Mouse (Mus musculus) hindbrain, postnatal 0 days (tissue): ENCODE results near the gene Slc25a26. TPM values are rescaled to one million over a fixed set of nuclear protein-coding genes. Genes with fewer than 3 reads are reported as not detected.

Experiments
- ATAC-seq: fragments of 200-750 bp; cut with Nextera tagmentation; 2 replicates; pipeline ENCODE4 v1.8.0; 2017; ENCODE audit warnings: mild to moderate bottlenecking, moderate TSS enrichment, moderate library complexity
- DNase-seq: peaks from one replicate; pipeline ENCODE4 v3.0.0-alpha.2; 2015; ENCODE audit warnings: low spot score
- H3K27ac ChIP-seq: fragments of 300-500 bp; sonication (generic); 2 replicates; pipeline ENCODE4 v1.5.1; 2014; ENCODE audit warnings: mild to moderate bottlenecking
- H3K27me3 ChIP-seq: fragments of 300-500 bp; sonication (generic); 2 replicates; pipeline ENCODE4 v1.6.1; 2014; ENCODE audit warnings: low read length, mixed read lengths; ENCODE audit not compliant: insufficient read depth
- H3K36me3 ChIP-seq: fragments of 300-500 bp; sonication (generic); 2 replicates; pipeline ENCODE4 v1.6.1; 2014; ENCODE audit warnings: low read length, mixed read lengths; ENCODE audit not compliant: insufficient read depth
- H3K4me1 ChIP-seq: fragments of 300-500 bp; sonication (generic); 2 replicates; pipeline ENCODE4 v1.6.1; 2014; ENCODE audit warnings: antibody characterized with exemption, low read length, mixed read lengths; ENCODE audit not compliant: insufficient read depth
- H3K4me2 ChIP-seq: fragments of 300-500 bp; sonication (generic); 2 replicates; pipeline ENCODE4 v1.6.1; 2014; ENCODE audit warnings: low read depth, mild to moderate bottlenecking, low read length, moderate library complexity, mixed read lengths
- H3K4me3 ChIP-seq: fragments of 300-500 bp; sonication (generic); 2 replicates; pipeline ENCODE4 v1.5.1; 2014; ENCODE audit warnings: low read length
- H3K9ac ChIP-seq: fragments of 300-500 bp; sonication (generic); replicated peaks from 2 replicates; pipeline ENCODE4 v1.6.1; 2014; ENCODE audit warnings: mild to moderate bottlenecking, low read length, moderate library complexity, mixed read lengths
- H3K9me3 ChIP-seq: fragments of 300-500 bp; sonication (generic); 2 replicates; pipeline ENCODE4 v1.6.1; 2016; ENCODE audit warnings: low read length, mixed read lengths
- CTCF ChIP-seq: IDR thresholded peaks from 2 replicates; pipeline ENCODE4 v1.5.1; 2016; ENCODE audit warnings: antibody characterized with exemption, control low read depth, low read depth
- WGBS: fragments of 180-500 bp; shearing (Covaris S2); extraction: QIAGEN DNeasy Blood & Tissue Kit; methylation state at CpG from one replicate; pipeline ENCODE4 v1.1.7; 2014; 5-methylcytosine and 5-hydroxymethylcytosine counted together
- polyA plus RNA-seq: library from polyadenylated mRNA; unstranded; fragments of >200 nt; fragmentation: Nextera tagmentation; extraction: Ambion mirVana; gene quantifications from 2 replicates; pipeline ENCODE4 v1.2.1, GENCODE M21; 2015
- total RNA-seq: library from RNA; depleted of rRNA; stranded (reverse); fragments of >200 nt; gene quantifications from 2 replicates; pipeline ENCODE4 v1.2.3, GENCODE M21; 2014

Gene Slc25a26
- total and polyA plus RNA-seq, 2 experiments from 2014 or later = 4.1 to 10.2 TPM

DNA sequence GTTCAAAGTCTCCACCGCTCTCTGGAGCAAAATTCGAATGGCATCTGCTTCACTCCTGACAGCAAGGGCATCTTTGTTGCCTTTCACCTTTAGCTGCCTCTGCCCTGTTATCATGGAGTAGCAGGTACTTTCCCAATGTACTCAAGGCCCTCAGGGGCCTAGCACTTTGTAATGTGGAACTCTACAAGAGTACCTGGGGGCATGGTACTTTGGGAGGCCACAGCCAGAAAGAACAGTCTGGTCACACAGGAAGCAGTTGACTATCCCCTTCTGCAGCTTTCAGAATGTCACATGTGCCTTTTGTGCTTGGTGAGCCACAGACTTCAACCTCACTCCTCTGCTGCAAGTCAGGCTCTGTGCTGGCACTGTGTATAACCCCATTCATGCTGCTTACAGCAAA is 65.6 kb downstream of the Slc25a26 start:
- H3K4me1 ChIP-seq = no peaks in the 10 kb centered on the region
- no peak overlapping the region for H3K9ac ChIP-seq
- no peaks in the 10 kb centered on the region for H3K9me3 ChIP-seq
- H3K36me3 ChIP-seq = no peaks in the 10 kb centered on the region
- H3K27ac ChIP-seq = no peak overlapping the region
- H3K27me3 ChIP-seq = no peaks in the 10 kb centered on the region
- 93% methylated on average over 2 of the region's 2 CpGs for WGBS
- ATAC-seq (no peak), DNase-seq (no peak)
- TF ChIP-seq CTCF = no peak
- H3K4me2 ChIP-seq = no peak overlapping the region
- no peak overlapping the region for H3K4me3 ChIP-seq

DNA sequence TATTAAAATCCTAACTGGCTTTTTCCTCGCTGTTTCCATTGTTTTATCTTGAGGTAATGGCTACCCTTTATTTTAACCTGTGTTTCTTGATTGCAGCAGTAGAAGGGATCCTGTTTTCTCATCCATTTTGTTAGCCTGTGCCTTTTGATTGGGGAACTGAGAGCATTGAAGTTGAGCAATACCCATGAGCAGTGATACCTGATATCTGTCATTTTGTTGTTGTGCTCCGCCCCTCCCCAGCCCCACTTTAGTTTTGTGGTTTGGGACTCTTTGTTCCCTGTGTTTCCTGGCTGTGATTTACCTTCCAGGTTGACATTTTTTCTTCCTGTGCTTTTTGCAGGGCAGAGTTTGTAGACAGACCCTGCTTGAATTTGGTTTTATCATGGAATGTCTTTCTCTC is 67.9 kb downstream of the Slc25a26 start:
- no peak for ATAC-seq

DNA sequence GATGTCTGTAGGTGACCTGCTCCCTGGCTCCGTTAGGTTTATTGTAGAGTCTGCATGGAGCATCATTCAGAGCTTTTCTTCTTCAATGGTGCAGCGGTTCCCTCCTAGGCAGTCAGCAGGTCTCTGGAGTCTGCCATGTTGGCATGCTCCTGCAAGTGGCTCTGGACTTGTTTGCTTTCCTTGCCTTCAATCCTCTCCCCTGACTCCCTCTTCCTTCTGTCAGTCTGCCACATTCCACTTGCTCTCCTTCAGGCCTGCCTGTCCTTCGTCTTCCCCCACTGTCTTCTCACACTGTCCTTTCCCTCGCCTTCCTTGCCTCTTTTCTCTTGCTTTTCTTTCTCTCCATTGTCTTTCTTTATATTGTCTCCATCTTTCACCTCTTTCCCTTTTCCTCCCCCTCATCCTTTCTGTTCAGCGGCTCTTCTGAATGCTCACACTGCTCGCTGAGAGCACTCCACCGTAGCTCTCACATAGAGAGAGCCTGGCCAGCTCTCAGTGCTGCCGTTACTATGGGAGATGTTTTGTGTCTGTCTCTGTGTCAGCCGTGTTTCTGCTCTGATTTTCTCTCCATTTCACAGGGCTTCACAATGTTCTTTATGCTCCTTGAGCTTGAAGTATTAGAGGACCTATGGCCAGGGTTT is 75.5 kb downstream of the Slc25a26 start:
- TF ChIP-seq CTCF = no peak
- Histone ChIP-seq H3K27ac (peak overlapping the region; percentile 63; the same call in 1 of the 2 replicates), H3K27me3 (no peaks in the 10 kb centered on the region), H3K4me2 (0 out of 2 replicates have a peak overlapping the region, but pooled peaks have one; percentile 14), H3K9ac (no peak overlapping the region), H3K4me1 (no peaks in the 10 kb centered on the region), H3K9me3 (no peaks in the 10 kb centered on the region), H3K4me3 (no peak overlapping the region), H3K36me3 (no peaks in the 10 kb centered on the region)
- WGBS = 21% methylated on average over 9 of the region's 9 CpGs
- DNase-seq (peak; percentile 60), ATAC-seq (peak; percentile 53; the same call in 1 of the 2 replicates)

More for the DNA sequence above, 67.9 kb downstream of the Slc25a26 start:
- 91% methylated on average over 2 of the region's 2 CpGs for WGBS
- no peaks in the 10 kb centered on the region for H3K4me1 ChIP-seq
- no peaks in the 10 kb centered on the region for H3K36me3 ChIP-seq
- DNase-seq = no peak
- no peaks in the 10 kb centered on the region for H3K27me3 ChIP-seq
- no peak overlapping the region for H3K4me2 ChIP-seq
- TF ChIP-seq CTCF = no peak
- no peak overlapping the region for H3K4me3 ChIP-seq
- no peak overlapping the region for H3K27ac ChIP-seq
- no peaks in the 10 kb centered on the region for H3K9me3 ChIP-seq
- no peak overlapping the region for H3K9ac ChIP-seq

DNA sequence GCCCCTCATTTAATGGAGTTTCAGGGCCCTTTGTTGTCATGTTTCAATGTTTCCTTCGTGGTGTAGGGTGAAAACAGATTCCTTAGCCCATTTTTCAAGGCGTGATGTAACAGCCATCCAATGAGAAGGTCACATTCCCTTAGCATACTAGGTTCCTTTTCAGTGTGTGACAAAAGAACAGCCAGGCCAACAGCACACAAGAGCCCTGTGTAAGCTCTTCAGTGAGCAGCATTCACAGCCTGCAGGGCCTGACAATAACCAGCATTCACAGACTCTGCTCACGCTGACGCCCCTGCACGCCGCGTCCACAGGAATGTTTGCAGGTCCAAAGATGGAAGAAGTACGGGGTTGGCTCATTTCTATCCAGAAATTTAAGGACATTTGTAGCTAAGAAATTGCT is 77.9 kb downstream of the Slc25a26 start:
- no peak for TF ChIP-seq CTCF
- no peaks in the 10 kb centered on the region for H3K4me1 ChIP-seq
- no peak overlapping the region for H3K27ac ChIP-seq
- DNase-seq = peak; percentile 49
- no peak overlapping the region for H3K4me2 ChIP-seq
- 26% methylated on average over 8 of the region's 8 CpGs for WGBS
- no peak overlapping the region for H3K9ac ChIP-seq
- H3K36me3 ChIP-seq = no peaks in the 10 kb centered on the region
- H3K4me3 ChIP-seq = no peak overlapping the region
- peak; percentile 88 for ATAC-seq
- no peaks in the 10 kb centered on the region for H3K9me3 ChIP-seq
- no peaks in the 10 kb centered on the region for H3K27me3 ChIP-seq

DNA sequence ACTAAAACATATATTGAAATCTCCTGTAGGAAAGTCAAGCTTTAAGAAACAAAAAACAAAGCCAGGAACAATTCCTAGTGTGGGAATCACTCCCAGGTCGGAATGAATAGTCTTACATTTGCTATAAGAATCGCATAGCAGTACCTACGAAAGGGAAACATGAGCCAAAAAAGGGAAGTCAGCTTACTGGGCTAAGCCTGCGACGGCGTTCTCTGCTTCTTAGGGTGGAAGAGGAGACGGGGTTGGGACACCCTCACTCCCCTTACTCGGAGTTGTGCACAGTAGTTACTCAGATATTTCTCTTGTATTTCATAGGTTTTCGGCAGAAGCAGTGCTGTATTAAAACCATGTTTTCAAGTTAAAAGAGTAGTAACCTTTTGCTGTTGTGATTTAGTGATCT is 81.9 kb downstream of the Slc25a26 start:
- no peaks in the 10 kb centered on the region for H3K36me3 ChIP-seq
- no peak overlapping the region for H3K9ac ChIP-seq
- 86% methylated on average over 9 of the region's 9 CpGs for WGBS
- TF ChIP-seq CTCF = no peak
- no peaks in the 10 kb centered on the region for H3K27me3 ChIP-seq
- H3K4me3 ChIP-seq = no peak overlapping the region
- H3K27ac ChIP-seq = no peak overlapping the region
- H3K4me2 ChIP-seq = no peak overlapping the region
- H3K9me3 ChIP-seq = no peaks in the 10 kb centered on the region
- no peak for DNase-seq
- H3K4me1 ChIP-seq = no peaks in the 10 kb centered on the region
- no peak for ATAC-seq

DNA sequence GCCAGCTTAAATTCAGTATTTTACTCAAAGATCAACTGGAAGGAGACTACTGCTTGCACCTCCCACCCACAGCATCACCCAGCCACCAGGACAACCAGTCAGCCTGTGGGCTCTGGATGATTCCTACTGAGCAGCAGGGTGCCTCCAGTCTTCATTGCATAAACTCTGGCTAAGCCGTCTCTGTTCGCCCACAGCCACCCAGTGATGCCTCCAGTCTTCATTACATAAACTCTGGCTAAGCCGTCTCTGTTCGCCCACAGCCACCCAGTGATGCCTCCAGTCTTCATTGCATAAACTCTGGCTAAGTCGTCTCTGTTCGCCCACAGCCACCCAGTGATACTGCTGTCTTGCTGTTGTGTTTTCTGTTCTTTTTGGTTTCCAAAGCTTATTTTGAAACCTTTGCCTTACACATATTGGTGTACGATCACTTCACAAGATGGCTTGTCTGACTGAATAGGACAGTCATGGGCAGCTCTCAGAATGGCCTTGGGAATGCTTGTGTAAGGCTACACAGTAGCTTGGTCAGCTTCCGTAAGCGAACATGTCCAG is 84.1 kb downstream of the Slc25a26 start:
- H3K4me1 ChIP-seq = no peaks in the 10 kb centered on the region
- DNase-seq (no peak), ATAC-seq (no peak)
- H3K27ac ChIP-seq = no peak overlapping the region
- WGBS = 93% methylated on average over 9 of the region's 9 CpGs
- no peak overlapping the region for H3K4me3 ChIP-seq
- H3K36me3 ChIP-seq = no peaks in the 10 kb centered on the region
- H3K9me3 ChIP-seq = no peaks in the 10 kb centered on the region
- H3K4me2 ChIP-seq = no peak overlapping the region
- no peak overlapping the region for H3K9ac ChIP-seq
- TF ChIP-seq CTCF = no peak
- H3K27me3 ChIP-seq = no peaks in the 10 kb centered on the region

DNA sequence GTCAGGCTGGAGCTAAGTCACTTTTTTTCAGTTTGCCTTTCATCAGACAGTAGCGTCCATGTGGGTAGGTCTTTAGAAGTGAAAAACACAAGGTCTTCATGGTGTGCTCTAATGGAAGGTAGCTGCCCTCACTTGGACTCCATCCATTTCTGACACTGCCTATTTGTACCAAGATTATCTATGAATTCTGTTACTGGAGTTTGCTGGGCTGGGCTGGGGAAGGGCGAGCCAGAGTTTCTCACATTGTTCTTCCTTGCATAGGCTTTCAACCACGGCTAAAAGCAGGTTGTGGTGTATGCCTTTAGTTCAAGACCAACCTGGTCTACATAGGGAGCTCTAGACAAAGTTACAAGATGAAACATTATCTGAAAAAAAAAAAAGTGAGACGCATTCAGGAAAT is 84.8 kb downstream of the Slc25a26 start:
- H3K4me2 ChIP-seq = no peak overlapping the region
- no peaks in the 10 kb centered on the region for H3K27me3 ChIP-seq
- ATAC-seq = no peak
- no peaks in the 10 kb centered on the region for H3K36me3 ChIP-seq
- TF ChIP-seq CTCF = no peak
- DNase-seq = no peak
- H3K9ac ChIP-seq = no peak overlapping the region
- H3K4me3 ChIP-seq = no peak overlapping the region
- H3K27ac ChIP-seq = no peak overlapping the region
- 88% methylated on average over 4 of the region's 4 CpGs for WGBS
- no peaks in the 10 kb centered on the region for H3K4me1 ChIP-seq
- no peaks in the 10 kb centered on the region for H3K9me3 ChIP-seq
